Mouse (Mus musculus) liver, adult 2 months (tissue): ENCODE data around the gene Csf3r.

Experiments used
- CTCF ChIP-seq: fragments of 200-500 bp; IDR thresholded peaks from 2 replicates; pipeline ENCODE4 v1.5.1; 2011; ENCODE audit warnings: low read depth, low read length, control low read depth
- POLR2A ChIP-seq: fragments of 200-500 bp; IDR thresholded peaks from 2 replicates; pipeline ENCODE4 v1.6.1; 2011; ENCODE audit warnings: low read length, control low read depth; ENCODE audit not compliant: insufficient read depth; ENCODE audit errors: extremely low read depth

- no peak for TF ChIP-seq CTCF
- no peak for TF ChIP-seq POLR2A
Observed at GRCm38 (mm10) chr4:125983279-125983678, 41.1 kb upstream of the Csf3r start.
